Mouse (Mus musculus) liver, embryonic 15.5 days (tissue): Measurements from ENCODE around the gene Miox. TPM values are rescaled to one million over a fixed set of nuclear protein-coding genes. Genes with fewer than 3 reads are reported as not detected.

ENCODE experiments used
- ATAC-seq: fragments of 200-750 bp; cut with Nextera tagmentation; 2 replicates; pipeline ENCODE4 v1.8.0; 2017; ENCODE audit warnings: moderate number of reproducible peaks, mild to moderate bottlenecking, moderate library complexity; ENCODE audit not compliant: insufficient read depth
- H3K27ac ChIP-seq: fragments of 300-500 bp; sonication (generic); replicated peaks from 2 replicates; pipeline ENCODE4 v1.5.1; 2015; ENCODE audit warnings: mild to moderate bottlenecking, inconsistent platforms
- H3K27me3 ChIP-seq: fragments of 300-500 bp; sonication (generic); 2 replicates; pipeline ENCODE4 v1.6.1; 2015; ENCODE audit warnings: mild to moderate bottlenecking, inconsistent platforms
- H3K36me3 ChIP-seq: fragments of 300-500 bp; sonication (generic); replicated peaks from 2 replicates; pipeline ENCODE4 v1.6.1; 2015; ENCODE audit warnings: moderate library complexity, mild to moderate bottlenecking, inconsistent platforms
- H3K4me1 ChIP-seq: fragments of 300-500 bp; sonication (generic); replicated peaks from 2 replicates; pipeline ENCODE4 v1.6.1; 2015; ENCODE audit warnings: inconsistent platforms
- H3K4me2 ChIP-seq: fragments of 300-500 bp; sonication (generic); 2 replicates; pipeline ENCODE4 v1.6.1; 2015; ENCODE audit warnings: moderate library complexity, mild to moderate bottlenecking, inconsistent platforms
- H3K4me3 ChIP-seq: fragments of 300-500 bp; sonication (generic); replicated peaks from 2 replicates; pipeline ENCODE4 v1.5.1; 2015; ENCODE audit warnings: mild to moderate bottlenecking, inconsistent platforms
- H3K9ac ChIP-seq: fragments of 300-500 bp; sonication (generic); 2 replicates; pipeline ENCODE4 v1.6.1; 2015; ENCODE audit warnings: moderate library complexity, mild to moderate bottlenecking, inconsistent platforms
- H3K9me3 ChIP-seq: fragments of 300-500 bp; sonication (generic); replicated peaks from 2 replicates; pipeline ENCODE4 v1.6.1; 2016; ENCODE audit warnings: inconsistent platforms
- WGBS: fragments of 180-500 bp; shearing (Covaris S2); methylation state at CpG from one replicate; pipeline ENCODE4 v1.1.7; 2015; ENCODE audit warnings: mixed read lengths; ENCODE audit not compliant: insufficient replicate concordance; 5-methylcytosine and 5-hydroxymethylcytosine counted together
- polyA plus RNA-seq: library from polyadenylated mRNA; unstranded; fragments of >200 nt; fragmentation: Nextera tagmentation; extraction: Ambion mirVana; gene quantifications from 2 replicates; pipeline ENCODE4 v1.2.1, GENCODE M21; 2015

The Miox gene
- polyA plus RNA-seq, 1 experiment from 2014 or later = 10.6 TPM

GRCm38 (mm10) chr15:89315190-89315731, 18.9 kb upstream of the Miox start, which contains the start of gene Sbf1:
TSS of gene Sbf1 (minus strand) at chr15:89315311.
- Histone ChIP-seq H3K9me3 (no peaks in the 10 kb centered on the region), H3K4me1 (peaks cover 55% of the 10 kb centered on the region), H3K4me2 (peak within 1 kb of the TSS; percentile 95), H3K9ac (peak within 1 kb of the TSS; percentile 93), H3K36me3 (no peaks in the 10 kb centered on the region), H3K27me3 (peaks cover 4% of the 10 kb centered on the region; the same call in 1 of the 2 replicates), H3K27ac (peak within 1 kb of the TSS; percentile 76), H3K4me3 (peak within 1 kb of the TSS; percentile 88)
- ATAC-seq = peak; percentile 100
- under 1% methylated on average over 37 of the region's 37 CpGs for WGBS

- ATAC-seq = no peak
- WGBS = 72% methylated on average over 11 of the region's 11 CpGs
- no peaks in the 10 kb centered on the region for H3K36me3 ChIP-seq
- H3K4me2 ChIP-seq = 0 out of 2 replicates have a peak overlapping the region, but pooled peaks have one; percentile 95
- no peak overlapping the region; the same call in 1 of the 2 replicates for H3K4me3 ChIP-seq
- peaks cover 54% of the 10 kb centered on the region for H3K4me1 ChIP-seq
- no peaks in the 10 kb centered on the region for H3K9me3 ChIP-seq
- H3K9ac ChIP-seq = 0 out of 2 replicates have a peak overlapping the region, but pooled peaks have one; percentile 66
- peaks cover 10% of the 10 kb centered on the region; the same call in 1 of the 2 replicates for H3K27me3 ChIP-seq
- H3K27ac ChIP-seq = 0 out of 2 replicates have a peak overlapping the region, but pooled peaks have one; percentile 24
Observed at GRCm38 (mm10) chr15:89316146-89316545, 18.1 kb upstream of the Miox start.

GRCm38 (mm10) chr15:89321264-89321663, 12.9 kb upstream of the Miox start:
- 20% methylated on average over 8 of the region's 8 CpGs for WGBS
- Histone ChIP-seq H3K9ac (no peak overlapping the region), H3K27ac (no peak overlapping the region), H3K4me2 (peak overlapping the region; percentile 24; the same call in 1 of the 2 replicates), H3K4me1 (peaks cover 31% of the 10 kb centered on the region), H3K27me3 (peaks cover 45% of the 10 kb centered on the region), H3K36me3 (no peaks in the 10 kb centered on the region), H3K4me3 (no peak overlapping the region), H3K9me3 (no peaks in the 10 kb centered on the region)
- no peak for ATAC-seq

- ATAC-seq = no peak
- Histone ChIP-seq H3K9ac (peak within 1 kb of the TSS; percentile 48), H3K4me3 (peak within 1 kb of the TSS; percentile 52), H3K9me3 (no peaks in the 10 kb centered on the region), H3K27me3 (peaks cover 49% of the 10 kb centered on the region), H3K4me2 (peak within 1 kb of the TSS; percentile 65), H3K4me1 (peaks cover 30% of the 10 kb centered on the region), H3K27ac (no peak within 1 kb of the TSS), H3K36me3 (no peaks in the 10 kb centered on the region)
- WGBS = 12% methylated on average over 26 of the region's 26 CpGs
Observed at GRCm38 (mm10) chr15:89322670-89323522, 11.3 kb upstream of the Miox start, which contains the start of gene Adm2. TSS of gene Adm2 (plus strand) at chr15:89322720.

GRCm38 (mm10) chr15:89323656-89324055, 10.5 kb upstream of the Miox start:
- Histone ChIP-seq H3K4me3 (peak overlapping the region; percentile 52), H3K4me1 (peaks cover 30% of the 10 kb centered on the region), H3K9me3 (no peaks in the 10 kb centered on the region), H3K36me3 (no peaks in the 10 kb centered on the region), H3K27ac (no peak overlapping the region), H3K4me2 (peak overlapping the region; percentile 65), H3K9ac (no peak overlapping the region), H3K27me3 (peaks cover 46% of the 10 kb centered on the region)
- no peak for ATAC-seq
- 52% methylated on average over 4 of the region's 4 CpGs for WGBS

GRCm38 (mm10) chr15:89326441-89326840, 7.8 kb upstream of the Miox start:
- H3K9ac ChIP-seq = no peak overlapping the region
- H3K27ac ChIP-seq = no peak overlapping the region
- WGBS = 54% methylated on average over 5 of the region's 5 CpGs
- no peak overlapping the region for H3K4me3 ChIP-seq
- H3K4me2 ChIP-seq = no peak overlapping the region
- H3K4me1 ChIP-seq = peaks cover 19% of the 10 kb centered on the region
- H3K36me3 ChIP-seq = no peaks in the 10 kb centered on the region
- ATAC-seq = no peak
- no peaks in the 10 kb centered on the region for H3K9me3 ChIP-seq
- peaks cover 39% of the 10 kb centered on the region for H3K27me3 ChIP-seq

- peak overlapping the region; percentile 23; the same call in 1 of the 2 replicates for H3K4me2 ChIP-seq
- 70% methylated on average over 17 of the region's 17 CpGs for WGBS
- no peaks in the 10 kb centered on the region for H3K9me3 ChIP-seq
- no peaks in the 10 kb centered on the region for H3K27me3 ChIP-seq
- H3K4me1 ChIP-seq = no peaks in the 10 kb centered on the region
- ATAC-seq = no peak
- H3K9ac ChIP-seq = no peak overlapping the region
- no peaks in the 10 kb centered on the region for H3K36me3 ChIP-seq
- H3K4me3 ChIP-seq = no peak overlapping the region
- H3K27ac ChIP-seq = no peak overlapping the region
Observed at GRCm38 (mm10) chr15:89334774-89335537, 758 bp downstream of the Miox start.

GRCm38 (mm10) chr15:89336422-89336821, 2.2 kb downstream of the Miox start:
- H3K4me1 ChIP-seq = no peaks in the 10 kb centered on the region
- no peaks in the 10 kb centered on the region for H3K36me3 ChIP-seq
- no peaks in the 10 kb centered on the region for H3K9me3 ChIP-seq
- no peak overlapping the region for H3K9ac ChIP-seq
- no peak overlapping the region for H3K4me2 ChIP-seq
- no peaks in the 10 kb centered on the region for H3K27me3 ChIP-seq
- 71% methylated on average over 14 of the region's 14 CpGs for WGBS
- no peak overlapping the region for H3K4me3 ChIP-seq
- ATAC-seq = no peak
- H3K27ac ChIP-seq = no peak overlapping the region

GRCm38 (mm10) chr15:89339696-89340095, 5.5 kb downstream of the Miox start:
- Histone ChIP-seq H3K4me2 (no peak overlapping the region), H3K27ac (no peak overlapping the region), H3K9me3 (no peaks in the 10 kb centered on the region), H3K4me1 (no peaks in the 10 kb centered on the region), H3K4me3 (no peak overlapping the region), H3K36me3 (no peaks in the 10 kb centered on the region), H3K9ac (no peak overlapping the region), H3K27me3 (no peaks in the 10 kb centered on the region)
- no peak for ATAC-seq
- 36% methylated on average over 2 of the region's 2 CpGs for WGBS

- Histone ChIP-seq H3K9me3 (no peaks in the 10 kb centered on the region), H3K27me3 (no peaks in the 10 kb centered on the region), H3K36me3 (no peaks in the 10 kb centered on the region), H3K4me3 (no peak overlapping the region), H3K4me2 (no peak overlapping the region), H3K9ac (no peak overlapping the region), H3K4me1 (no peaks in the 10 kb centered on the region), H3K27ac (no peak overlapping the region)
- no peak for ATAC-seq
- 30% methylated on average over 3 of the region's 3 CpGs for WGBS
Observed at GRCm38 (mm10) chr15:89340136-89340535, 5.9 kb downstream of the Miox start.

GRCm38 (mm10) chr15:89341678-89342077, 7.5 kb downstream of the Miox start:
- ATAC-seq = no peak
- Histone ChIP-seq H3K9ac (no peak overlapping the region), H3K4me1 (no peaks in the 10 kb centered on the region), H3K4me3 (no peak overlapping the region), H3K27ac (no peak overlapping the region), H3K36me3 (no peaks in the 10 kb centered on the region), H3K4me2 (no peak overlapping the region), H3K9me3 (no peaks in the 10 kb centered on the region), H3K27me3 (no peaks in the 10 kb centered on the region)
- WGBS = 53% methylated on average over 1 of the region's 1 CpGs
